9 mouse cellular contexts compared by ENCODE assay signal in genomic region chr4:131243744-131244387, GRCm38 (mm10).
DNase-seq lines count a peak whose midpoint lies in the region; ATAC-seq lines count a peak whose summit lies in the region.
"Had no signal": no experiment of that assay in that cellular context is flagged by ENCODE, and none has a peak within 500 bp of the region (broad histone marks: within the 10 kb centered on the region; RNA-seq: fewer than 3 reads in every experiment).

No protein-coding gene starts in this region.

- ATAC-seq in hindbrain, embryonic 15.5 days (ENCODE audit: low FRiP score, low read depth): peak; percentile 78
- ATAC-seq in kidney, embryonic 16.5 days (ENCODE audit: low FRiP score, low TSS enrichment): no peak

- H3K9me3 ChIP-seq in hindbrain, embryonic 15.5 days: no peaks in the 10 kb centered on the region
- H3K9me3 ChIP-seq in kidney, embryonic 16.5 days (ENCODE audit: low read length): no peaks in the 10 kb centered on the region

- intact Hi-C loops in left cerebral cortex, postnatal 4 days (cut with DNase I): no loop called here
- intact Hi-C loops in gastrocnemius, postnatal 36 days (cut with DNase I): no loop called here

- peaks cover 3% of the 10 kb centered on the region; the same call in 1 of the 2 replicates for H3K27me3 ChIP-seq in hindbrain, embryonic 15.5 days
- H3K27me3 ChIP-seq in kidney, embryonic 16.5 days (ENCODE audit: insufficient read depth, low read length): no peaks in the 10 kb centered on the region

- WGBS in hindbrain, embryonic 15.5 days: 13% methylated on average over 9 of the region's 9 CpGs
- 41% methylated on average over 9 of the region's 9 CpGs for WGBS in kidney, embryonic 16.5 days

- peak overlapping the region; percentile 82 for H3K27ac ChIP-seq in hindbrain, embryonic 15.5 days (replicated peaks)
- no peak overlapping the region for H3K27ac ChIP-seq in kidney, embryonic 16.5 days (ENCODE audit: low read length)

- no peaks in the 10 kb centered on the region for H3K36me3 ChIP-seq in hindbrain, embryonic 15.5 days
- no peaks in the 10 kb centered on the region for H3K36me3 ChIP-seq in kidney, embryonic 16.5 days (ENCODE audit: insufficient read depth, low read length)

- H3K9ac ChIP-seq in hindbrain, embryonic 15.5 days: no peak overlapping the region
- no peak overlapping the region for H3K9ac ChIP-seq in kidney, embryonic 16.5 days (replicated peaks; ENCODE audit: low read length)

- peak; percentile 24 for DNase-seq in left cerebral cortex, postnatal 4 days
- DNase-seq in left cerebral cortex, adult 11 months (ENCODE audit: low spot score): no peak
- DNase-seq in heart, adult 9 months (ENCODE audit: low spot score in 2 of 2): peak; percentile 67 to 73
- peak; percentile 21 for DNase-seq in retina, embryonic 14.5 days (ENCODE audit: low spot score)
- DNase-seq in left cerebral cortex, adult 18-20 months (ENCODE audit: low spot score in 2 of 2): no peak
- no peak for DNase-seq in gastrocnemius, postnatal 36 days
- DNase-seq: kidney, postnatal 36 days had no signal

- H3K4me3 ChIP-seq in hindbrain, embryonic 15.5 days: no peak overlapping the region
- H3K4me3 ChIP-seq in kidney, embryonic 16.5 days (ENCODE audit: low read length): no peak overlapping the region

- H3K4me2 ChIP-seq in hindbrain, embryonic 15.5 days: no peak overlapping the region
- H3K4me2 ChIP-seq in kidney, embryonic 16.5 days (replicated peaks; ENCODE audit: low read depth, low read length): no peak overlapping the region

- H3K4me1 ChIP-seq in hindbrain, embryonic 15.5 days (replicated peaks): peaks cover 19% of the 10 kb centered on the region
- H3K4me1 ChIP-seq in kidney, embryonic 16.5 days (ENCODE audit: insufficient read depth, low read length): no peaks in the 10 kb centered on the region

Comparison
In these comparisons a context has a peak if more than half of its experiments do, and no peak if none do; other contexts are left out.
1. DNase-seq: peak in left cerebral cortex, postnatal 4 days (single experiment), heart, adult 9 months (2 of 2) and retina, embryonic 14.5 days (single experiment); none in left cerebral cortex, adult 11 months (single experiment), left cerebral cortex, adult 18-20 months (0 of 2) and gastrocnemius, postnatal 36 days (0 of 2).